Mouse (Mus musculus) kidney, postnatal 0 days (tissue): Measurements from ENCODE around the gene Tdp2. TPM values are rescaled to one million over a fixed set of nuclear protein-coding genes. Genes with fewer than 3 reads are reported as not detected.

Experiments used
- ATAC-seq: fragments of 200-750 bp; cut with Nextera tagmentation; replicated peaks from 2 replicates; pipeline ENCODE4 v1.8.0; 2017; ENCODE audit warnings: low read depth, moderate number of reproducible peaks, moderate TSS enrichment, moderate library complexity; ENCODE audit not compliant: low FRiP score
- DNase-seq: peaks from one replicate; pipeline ENCODE4 v3.0.0-alpha.2; 2016; ENCODE audit warnings: low spot score
- H3K27ac ChIP-seq: fragments of 300-500 bp; sonication (generic); 2 replicates; pipeline ENCODE4 v1.5.1; 2014; ENCODE audit warnings: mild to moderate bottlenecking
- H3K27me3 ChIP-seq: fragments of 300-500 bp; sonication (generic); 2 replicates; pipeline ENCODE4 v1.6.1; 2014; ENCODE audit warnings: low read length, mixed read lengths; ENCODE audit not compliant: insufficient read depth
- H3K36me3 ChIP-seq: fragments of 300-500 bp; sonication (generic); 2 replicates; pipeline ENCODE4 v1.6.1; 2014; ENCODE audit warnings: low read length, mixed read lengths; ENCODE audit not compliant: insufficient read depth
- H3K4me1 ChIP-seq: fragments of 300-500 bp; sonication (generic); replicated peaks from 2 replicates; pipeline ENCODE4 v1.6.1; 2014; ENCODE audit warnings: antibody characterized with exemption, low read length, mixed read lengths; ENCODE audit not compliant: insufficient read depth
- H3K4me2 ChIP-seq: fragments of 300-500 bp; sonication (generic); 2 replicates; pipeline ENCODE4 v1.6.1; 2014; ENCODE audit warnings: mild to moderate bottlenecking, low read length, moderate library complexity, mixed read lengths
- H3K4me3 ChIP-seq: fragments of 300-500 bp; sonication (generic); replicated peaks from 2 replicates; pipeline ENCODE4 v1.5.1; 2014; ENCODE audit warnings: low read depth, low read length
- H3K9ac ChIP-seq: fragments of 300-500 bp; sonication (generic); 2 replicates; pipeline ENCODE4 v1.6.1; 2014; ENCODE audit warnings: low read depth, low read length
- H3K9me3 ChIP-seq: fragments of 300-500 bp; sonication (generic); replicated peaks from 2 replicates; pipeline ENCODE4 v1.6.1; 2016; ENCODE audit warnings: low read length, inconsistent platforms, mixed read lengths
- CTCF ChIP-seq: IDR thresholded peaks from 2 replicates; pipeline ENCODE4 v1.5.1; 2016; ENCODE audit warnings: antibody characterized with exemption, low read depth, mild to moderate bottlenecking, moderate library complexity
- WGBS: fragments of 180-500 bp; shearing (Covaris S2); extraction: QIAGEN DNeasy Blood & Tissue Kit; methylation state at CpG from one replicate; pipeline ENCODE4 v1.1.7; 2014; 5-methylcytosine and 5-hydroxymethylcytosine counted together
- polyA plus RNA-seq: library from polyadenylated mRNA; unstranded; fragments of >200 nt; fragmentation: Nextera tagmentation; extraction: Ambion mirVana; gene quantifications from 2 replicates; pipeline ENCODE4 v1.2.1, GENCODE M21; 2015

Tdp2 gene
- polyA plus RNA-seq, 1 experiment from 2014 or later = 51.8 TPM

GRCm38 (mm10) chr13:24798686-24799085, 32.8 kb upstream of the Tdp2 start:
- Histone ChIP-seq H3K4me1 (0 out of 2 replicates have a peak, but pooled peaks cover 5% of the 10 kb centered on the region), H3K9me3 (no peaks in the 10 kb centered on the region), H3K4me2 (no peak overlapping the region), H3K27me3 (no peaks in the 10 kb centered on the region), H3K27ac (no peak overlapping the region), H3K9ac (no peak overlapping the region), H3K4me3 (no peak overlapping the region), H3K36me3 (no peaks in the 10 kb centered on the region)
- ATAC-seq = no peak
- TF ChIP-seq CTCF = no peak
- WGBS = 98% methylated on average over 4 of the region's 4 CpGs
- DNase-seq = no peak

GRCm38 (mm10) chr13:24799378-24799777, 32.1 kb upstream of the Tdp2 start:
- Histone ChIP-seq H3K9me3 (no peaks in the 10 kb centered on the region), H3K36me3 (no peaks in the 10 kb centered on the region), H3K4me1 (0 out of 2 replicates have a peak, but pooled peaks cover 5% of the 10 kb centered on the region), H3K9ac (no peak overlapping the region), H3K4me2 (peak overlapping the region; percentile 81), H3K27ac (no peak overlapping the region), H3K27me3 (no peaks in the 10 kb centered on the region), H3K4me3 (peak overlapping the region; percentile 98; the same call in 1 of the 2 replicates)
- ATAC-seq = no peak
- TF ChIP-seq CTCF = no peak
- WGBS = 58% methylated on average over 5 of the region's 5 CpGs
- DNase-seq = no peak

- Histone ChIP-seq H3K27ac (peak overlapping the region; percentile 100), H3K9ac (peak overlapping the region; percentile 62), H3K27me3 (no peaks in the 10 kb centered on the region), H3K4me1 (0 out of 2 replicates have a peak, but pooled peaks cover 5% of the 10 kb centered on the region), H3K9me3 (no peaks in the 10 kb centered on the region), H3K36me3 (peaks cover 3% of the 10 kb centered on the region; the same call in 1 of the 2 replicates), H3K4me2 (peak overlapping the region; percentile 81), H3K4me3 (peak overlapping the region; percentile 98)
- WGBS = under 1% methylated on average over 31 of the region's 31 CpGs
- ATAC-seq (no peak), DNase-seq (peak; percentile 43)
- TF ChIP-seq CTCF = no peak
These were observed 31.4 kb upstream of the Tdp2 start for GRCm38 (mm10) chr13:24799925-24800673.

GRCm38 (mm10) chr13:24800674-24801307, 30.7 kb upstream of the Tdp2 start:
- Histone ChIP-seq H3K4me1 (0 out of 2 replicates have a peak, but pooled peaks cover 5% of the 10 kb centered on the region), H3K27me3 (no peaks in the 10 kb centered on the region), H3K4me2 (peak overlapping the region; percentile 81), H3K4me3 (peak overlapping the region; percentile 98), H3K9ac (peak overlapping the region; percentile 97), H3K27ac (peak overlapping the region; percentile 100), H3K36me3 (peaks cover 3% of the 10 kb centered on the region; the same call in 1 of the 2 replicates), H3K9me3 (no peaks in the 10 kb centered on the region)
- under 1% methylated on average over 42 of the region's 42 CpGs for WGBS
- ATAC-seq (peak; percentile 96), DNase-seq (peak; percentile 98)
- no peak; the same call in 1 of the 2 replicates for TF ChIP-seq CTCF

- peak within 1 kb of the TSS; percentile 81 for H3K4me2 ChIP-seq
- no peaks in the 10 kb centered on the region for H3K9me3 ChIP-seq
- H3K27me3 ChIP-seq = no peaks in the 10 kb centered on the region
- peak; percentile 73 for DNase-seq
- under 1% methylated on average over 57 of the region's 74 CpGs for WGBS
- H3K36me3 ChIP-seq = peaks cover 5% of the 10 kb centered on the region; the same call in 1 of the 2 replicates
- H3K4me1 ChIP-seq = 0 out of 2 replicates have a peak, but pooled peaks cover 5% of the 10 kb centered on the region
- H3K27ac ChIP-seq = peak within 1 kb of the TSS; percentile 100
- H3K9ac ChIP-seq = peak within 1 kb of the TSS; percentile 97
- peak within 1 kb of the TSS; percentile 98 for H3K4me3 ChIP-seq
- ATAC-seq = peak; percentile 62
- TF ChIP-seq CTCF = peak; percentile 34
These were observed 30.1 kb upstream of the Tdp2 start, which contains the start of gene BC005537 for GRCm38 (mm10) chr13:24801308-24801921. TSS of gene BC005537 (plus strand) at chr13:24801657.

GRCm38 (mm10) chr13:24802131-24802691, 29.3 kb upstream of the Tdp2 start:
- under 1% methylated on average over 26 of the region's 26 CpGs for WGBS
- Histone ChIP-seq H3K36me3 (peaks cover 8% of the 10 kb centered on the region; the same call in 1 of the 2 replicates), H3K4me1 (0 out of 2 replicates have a peak, but pooled peaks cover 5% of the 10 kb centered on the region), H3K4me3 (peak overlapping the region; percentile 98), H3K27me3 (no peaks in the 10 kb centered on the region), H3K27ac (peak overlapping the region; percentile 100; the same call in 1 of the 2 replicates), H3K9ac (peak overlapping the region; percentile 97), H3K9me3 (no peaks in the 10 kb centered on the region), H3K4me2 (peak overlapping the region; percentile 81)
- DNase-seq (peak; percentile 47), ATAC-seq (no peak)
- TF ChIP-seq CTCF = no peak
